Mouse (Mus musculus) left cerebral cortex, adult 2 months (tissue): ENCODE results near the gene Ranbp9. TPM values are rescaled to one million over a fixed set of nuclear protein-coding genes. Genes with fewer than 3 reads are reported as not detected.

Experiments
- DNase-seq, 2 experiments: peaks; one replicate each; pipeline ENCODE4 v3.0.0; 2021 to 2022; ENCODE audit warnings: low spot score in 2 of 2, mixed read lengths in 1 of 2; ENCODE audit errors: extremely low spot score in 1 of 2
- H3K27ac ChIP-seq: fragments of 200-600 bp; 2 replicates; pipeline ENCODE4 v1.8.1; 2022
- H3K4me3 ChIP-seq: fragments of 200-600 bp; 2 replicates; pipeline ENCODE4 v1.8.1; 2022
- CTCF ChIP-seq: fragments of 200-600 bp; IDR thresholded peaks from 2 replicates; pipeline ENCODE4 v1.8.1; 2022; ENCODE audit warnings: antibody characterized with exemption, mild to moderate bottlenecking, moderate library complexity
- intact Hi-C: fragments of 180-260 bp; cut with DNase I; formaldehyde crosslinking; loops from one replicate; pipeline ENCODE4 v1.15.1; 2025
- total RNA-seq, 2 experiments: library from RNA; stranded (reverse); gene quantifications; 2 replicates each; pipeline ENCODE4 v1.2.3; 2021

Gene Ranbp9
- total RNA-seq, 2 experiments from 2014 or later: 102 to 105 TPM

DNA sequence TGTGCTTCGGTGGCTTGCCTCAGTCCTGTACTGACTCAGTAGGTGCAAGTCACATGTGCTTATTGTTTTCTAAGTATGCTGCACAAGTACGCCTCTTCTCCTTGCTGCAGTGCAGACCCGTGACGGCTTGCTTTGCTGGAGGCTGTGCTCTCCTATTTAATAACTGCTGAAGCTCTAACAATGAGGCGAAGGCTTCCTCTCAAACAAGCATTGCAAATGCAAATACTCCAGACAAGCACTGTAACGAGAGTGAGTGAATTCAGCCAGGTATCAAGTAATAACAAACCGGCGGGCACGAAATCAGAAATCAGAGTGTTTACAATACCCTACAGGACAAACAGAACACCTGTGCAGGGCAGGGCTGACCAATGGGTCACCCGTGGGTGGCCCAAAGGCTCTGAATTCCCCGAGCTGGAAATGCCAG, 12.0 kb upstream of the Ranbp9 start:
- peak in 1 of 2 experiments; percentile 36 for DNase-seq
- peak overlapping the region; percentile 44 for H3K27ac ChIP-seq
- H3K4me3 ChIP-seq: no peak overlapping the region
- intact Hi-C loops: no loop called here
- no peak for TF ChIP-seq CTCF

- no peak overlapping the region for H3K4me3 ChIP-seq
- intact Hi-C loops: no loop called here
- DNase-seq: no peak
- H3K27ac ChIP-seq: no peak overlapping the region
- no peak for TF ChIP-seq CTCF
These were observed 5.6 kb upstream of the Ranbp9 start for GRCm38 (mm10) chr13:43486501-43487213.

- no peak overlapping the region for H3K27ac ChIP-seq
- DNase-seq: no peak
- intact Hi-C loops: no loop called here
- TF ChIP-seq CTCF: no peak
- H3K4me3 ChIP-seq: no peak overlapping the region
These were observed 4.3 kb upstream of the Ranbp9 start for GRCm38 (mm10) chr13:43485278-43485976.

DNA sequence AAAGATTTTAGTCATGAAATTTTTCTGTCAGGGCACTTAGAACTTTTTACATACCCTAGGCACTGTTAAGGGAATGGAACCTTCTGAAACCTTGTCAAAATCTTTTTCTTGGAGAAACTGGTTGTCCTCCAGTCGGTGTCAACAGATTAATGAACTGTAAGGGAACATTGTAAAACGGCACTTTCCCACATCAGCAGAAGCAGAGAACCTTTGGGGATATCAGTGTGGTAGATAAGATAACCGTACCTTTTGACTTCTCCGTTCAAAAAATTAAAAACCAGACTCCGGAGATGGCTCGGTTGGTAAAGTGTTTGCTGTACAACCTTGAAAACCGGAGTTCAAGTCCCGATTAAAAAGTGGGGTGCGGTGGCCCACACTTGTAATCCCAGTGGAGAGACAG, 1.7 kb upstream of the Ranbp9 start:
- Histone ChIP-seq H3K4me3 (no peak overlapping the region), H3K27ac (no peak overlapping the region)
- intact Hi-C loops: loop anchor here (5.0 kb wide), 2 partner anchors 35 to 180 kb away; partner anchors contain the start of gene Gfod1
- TF ChIP-seq CTCF: no peak
- no peak for DNase-seq

DNA sequence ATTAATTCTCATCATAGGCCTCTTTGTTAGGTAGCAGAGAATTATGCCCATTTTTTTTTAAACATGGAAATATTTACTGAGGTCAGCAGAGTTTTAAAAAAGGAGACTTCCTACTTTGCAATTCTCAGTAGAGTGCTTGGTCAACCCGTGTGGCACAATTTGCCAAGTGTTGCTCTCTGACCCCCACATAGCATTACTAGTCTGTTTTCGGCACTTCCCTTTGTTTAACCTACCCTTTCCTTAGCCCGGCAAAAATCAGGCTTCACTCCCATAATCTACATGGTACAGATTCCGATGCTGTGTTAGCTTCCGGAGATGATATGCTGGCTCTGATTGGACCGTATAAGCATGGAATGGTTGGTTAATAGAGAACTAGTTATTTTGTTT, 770 bp upstream of the Ranbp9 start:
- DNase-seq: no peak
- Histone ChIP-seq H3K27ac (peak overlapping the region; percentile 95), H3K4me3 (peak overlapping the region; percentile 51)
- intact Hi-C loops: loop anchor here (2.0 to 5.0 kb wide), 4 partner anchors 35 to 299 kb away; partner anchors contain the start of gene Gfod1
- TF ChIP-seq CTCF: no peak

DNA sequence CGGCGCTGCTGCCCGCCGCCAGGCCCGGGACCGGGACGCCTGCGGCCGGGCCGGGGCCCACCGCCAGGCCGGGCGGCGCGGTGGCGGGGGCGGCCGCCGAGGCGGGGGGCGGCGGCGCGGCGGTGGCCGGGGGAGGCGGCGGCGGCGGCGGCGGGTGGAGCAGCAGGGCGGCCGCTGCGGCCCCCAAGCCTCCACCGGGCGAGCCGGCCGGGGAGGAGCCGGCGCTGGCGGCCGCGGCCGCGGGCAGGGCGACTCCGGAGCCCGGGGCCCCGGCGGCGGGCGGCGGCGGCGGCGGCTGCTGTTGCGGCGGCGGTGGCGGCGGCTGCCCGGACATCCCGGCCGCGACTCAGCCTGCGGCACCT, 506 bp downstream of the Ranbp9 start:
- intact Hi-C loops: loop anchor here (2.0 to 5.0 kb wide), 4 partner anchors 37 to 298 kb away; partner anchors contain the start of gene Gfod1
- no peak for TF ChIP-seq CTCF
- H3K27ac ChIP-seq: peak overlapping the region; percentile 92
- no peak for DNase-seq
- H3K4me3 ChIP-seq: peak overlapping the region; percentile 88

DNA sequence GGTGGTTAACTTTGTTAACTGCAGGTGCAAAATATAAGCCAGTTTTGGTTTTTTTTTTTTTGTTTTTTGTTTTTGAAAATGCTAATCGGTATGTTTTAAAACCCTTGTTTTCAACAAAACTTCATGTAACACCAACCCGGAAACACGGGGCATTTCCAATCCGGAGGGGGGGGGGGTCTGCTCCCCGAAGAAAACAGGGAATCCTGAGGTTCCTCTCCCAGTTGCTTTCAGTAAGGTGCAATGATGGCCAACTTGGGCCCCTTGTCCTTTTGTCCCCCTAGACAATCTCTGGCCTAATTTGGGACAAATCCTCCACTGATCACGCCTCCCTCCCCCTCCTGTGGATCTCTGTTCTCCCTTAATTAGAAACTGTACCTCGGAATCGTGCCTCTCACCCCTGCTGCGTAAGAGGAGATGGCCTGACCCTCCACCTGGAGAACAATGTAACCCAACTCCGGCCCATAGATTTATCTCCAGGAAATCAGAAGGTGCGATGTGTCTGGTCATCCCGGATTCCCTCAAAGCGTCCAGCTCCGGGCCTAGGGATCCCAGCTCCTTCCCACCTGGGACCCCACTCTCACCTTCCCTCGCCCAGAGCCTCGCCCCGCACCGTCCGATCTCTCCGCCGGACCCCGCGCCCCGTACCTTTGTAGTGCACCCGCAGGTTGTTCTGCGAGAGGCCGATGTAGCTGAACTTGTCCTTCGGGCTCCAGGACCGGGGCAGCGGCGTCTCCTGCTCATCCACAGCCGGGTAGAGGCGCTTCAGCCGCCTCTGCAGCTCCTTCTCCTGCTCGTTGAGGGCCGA, 1.1 kb downstream of the Ranbp9 start:
- Histone ChIP-seq H3K27ac (peak overlapping the region; percentile 92), H3K4me3 (peak overlapping the region; percentile 88)
- no peak for TF ChIP-seq CTCF
- intact Hi-C loops: loop anchor here (2.0 to 5.0 kb wide), 5 partner anchors 37 to 297 kb away; partner anchors contain the start of gene Gfod1
- peak in 1 of 2 experiments; percentile 18 for DNase-seq

GRCm38 (mm10) chr13:43479024-43479705, 1.9 kb downstream of the Ranbp9 start:
- Histone ChIP-seq H3K27ac (peak overlapping the region; percentile 92), H3K4me3 (peak overlapping the region; percentile 88)
- TF ChIP-seq CTCF: no peak
- intact Hi-C loops: loop anchor here (5.0 kb wide), 1 partner anchor 62 kb away; no protein-coding TSS in a partner anchor
- no peak for DNase-seq

GRCm38 (mm10) chr13:43478586-43478985, 2.5 kb downstream of the Ranbp9 start:
- peak overlapping the region; percentile 88 for H3K4me3 ChIP-seq
- no peak for TF ChIP-seq CTCF
- peak overlapping the region; percentile 92 for H3K27ac ChIP-seq
- no peak for DNase-seq
- intact Hi-C loops: loop anchor here (5.0 kb wide), 1 partner anchor 61 kb away; no protein-coding TSS in a partner anchor

DNA sequence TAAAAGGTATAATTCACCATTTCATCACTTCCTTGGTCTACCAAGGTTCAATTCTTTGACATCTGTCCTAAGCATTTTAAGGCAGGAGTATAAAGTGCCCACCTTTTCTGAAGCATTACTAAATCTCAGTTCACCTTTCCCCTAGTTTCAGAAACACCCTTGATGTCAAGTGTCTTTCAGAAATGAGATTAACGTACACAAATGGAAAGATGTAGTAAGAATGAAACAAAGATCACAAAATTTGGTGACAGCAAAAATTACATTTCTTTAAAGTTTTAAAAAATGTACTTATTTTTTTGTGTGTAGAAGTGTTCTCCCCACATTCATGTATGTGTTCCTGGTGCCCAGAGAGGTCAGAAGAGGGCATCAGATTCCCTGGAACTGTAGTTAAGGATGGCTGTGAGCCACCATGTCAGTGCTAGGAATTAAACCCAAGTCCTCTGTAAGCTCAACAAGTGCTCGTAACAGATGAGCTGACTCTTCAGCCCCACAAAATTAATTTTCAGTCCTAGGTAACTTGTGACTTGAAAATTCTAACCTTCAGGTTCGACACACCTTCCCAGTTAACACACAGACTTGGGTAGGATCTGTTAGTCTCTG, 3.9 kb downstream of the Ranbp9 start:
- Histone ChIP-seq H3K4me3 (no peak overlapping the region), H3K27ac (no peak overlapping the region)
- intact Hi-C loops: loop anchor here (5.0 kb wide), 1 partner anchor 60 kb away; no protein-coding TSS in a partner anchor
- no peak for TF ChIP-seq CTCF
- no peak for DNase-seq

- TF ChIP-seq CTCF: no peak
- no peak overlapping the region for H3K27ac ChIP-seq
- intact Hi-C loops: loop anchor here (5.0 kb wide), 1 partner anchor 59 kb away; no protein-coding TSS in a partner anchor
- no peak overlapping the region for H3K4me3 ChIP-seq
- no peak for DNase-seq
These were observed 4.9 kb downstream of the Ranbp9 start for GRCm38 (mm10) chr13:43476226-43476625.
